Mouse (Mus musculus): ENCODE measurements around the gene Zscan29. TPM values are rescaled to one million over a fixed set of nuclear protein-coding genes. Genes with fewer than 3 reads are reported as not detected.

Gene Zscan29
- 1 to 10 TPM; 6.5 to 7.0 TPM for total RNA-seq (2021)
- long read RNA-seq, full-length matches to known transcripts = 3 of 6 reads
- long read RNA-seq, partial matches to known transcripts = 1 of 6 reads
- long read RNA-seq, other reads (novel, unspliced or antisense) = 2 of 6 reads

- DNase-seq (ENCODE audit: low spot score in 2 of 2) = peak; percentile 78 to 83
Observed at GRCm38 (mm10) chr2:121170980-121171742, at the start of gene Zscan29. Gene Zscan29, minus strand, starts transcription at chr2:121171125.

GRCm38 (mm10) chr2:121219994-121220393, 49.1 kb upstream of the Zscan29 start:
- no peak for DNase-seq (ENCODE audit: low spot score in 2 of 2)

GRCm38 (mm10) chr2:121219177-121219576, 48.3 kb upstream of the Zscan29 start:
- no peak for DNase-seq (ENCODE audit: low spot score in 2 of 2)

- no peak for DNase-seq (ENCODE audit: low spot score in 2 of 2)
Observed at GRCm38 (mm10) chr2:121214491-121214890, 43.6 kb upstream of the Zscan29 start.

DNA sequence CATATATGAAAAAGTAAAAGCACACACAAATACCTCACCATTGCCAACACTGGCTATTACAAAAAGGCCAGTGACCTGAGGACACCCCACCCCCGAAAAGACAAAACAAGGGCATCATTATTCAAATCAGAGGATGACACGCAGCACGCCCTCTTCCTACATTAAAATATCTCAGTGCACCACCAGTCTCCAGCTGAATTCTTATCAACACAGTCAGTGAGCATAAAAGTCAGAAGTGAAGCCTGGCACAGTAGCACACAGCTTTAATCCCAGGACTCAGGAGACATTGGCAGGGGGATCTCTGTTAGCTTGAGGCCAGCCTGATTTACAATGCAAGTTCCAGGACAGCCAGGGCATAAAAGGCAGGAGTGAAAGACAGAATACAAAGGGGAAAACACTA, 35.6 kb upstream of the Zscan29 start:
- DNase-seq (ENCODE audit: low spot score in 2 of 2) = no peak

DNA sequence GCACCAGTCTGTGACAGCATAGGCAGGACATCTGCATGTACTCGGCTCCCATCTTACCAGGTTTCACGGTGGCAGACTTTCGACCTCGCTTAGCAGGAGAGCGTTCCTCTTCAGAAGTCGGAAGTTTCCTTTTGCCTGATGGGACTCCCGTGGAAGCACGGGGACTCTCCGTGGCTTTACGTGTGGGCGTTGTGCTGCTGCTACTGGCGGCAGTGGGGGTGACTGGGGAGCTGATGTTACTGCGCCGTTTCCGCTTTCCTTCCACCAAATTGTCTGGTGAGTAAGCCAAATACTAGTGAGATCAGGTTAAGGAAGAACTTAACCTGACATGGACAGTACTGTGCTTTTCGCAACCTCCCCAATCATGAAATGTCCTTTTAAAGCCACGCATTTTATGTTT, 33.4 kb upstream of the Zscan29 start:
- no peak for DNase-seq (ENCODE audit: low spot score in 2 of 2)

DNA sequence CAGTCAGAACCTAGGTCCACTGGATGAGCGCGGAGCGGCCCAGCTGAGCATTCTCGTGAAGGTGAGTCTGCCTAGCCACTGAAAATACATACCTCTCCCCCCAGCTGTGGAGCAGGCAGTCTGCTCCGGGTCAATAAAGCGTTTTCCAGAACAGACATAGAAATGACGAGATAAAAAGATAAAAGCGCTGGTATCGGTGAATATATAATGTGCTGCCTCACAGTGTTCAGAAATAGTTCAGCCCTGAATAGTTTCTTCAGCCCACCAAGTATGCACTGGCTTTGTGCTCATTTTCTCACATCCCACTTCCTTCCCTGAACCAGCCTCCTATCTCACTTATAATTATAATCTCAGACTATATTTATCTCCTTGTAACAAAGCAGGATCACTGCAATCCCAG, 24.5 kb upstream of the Zscan29 start:
- no peak for DNase-seq (ENCODE audit: low spot score in 2 of 2)

DNA sequence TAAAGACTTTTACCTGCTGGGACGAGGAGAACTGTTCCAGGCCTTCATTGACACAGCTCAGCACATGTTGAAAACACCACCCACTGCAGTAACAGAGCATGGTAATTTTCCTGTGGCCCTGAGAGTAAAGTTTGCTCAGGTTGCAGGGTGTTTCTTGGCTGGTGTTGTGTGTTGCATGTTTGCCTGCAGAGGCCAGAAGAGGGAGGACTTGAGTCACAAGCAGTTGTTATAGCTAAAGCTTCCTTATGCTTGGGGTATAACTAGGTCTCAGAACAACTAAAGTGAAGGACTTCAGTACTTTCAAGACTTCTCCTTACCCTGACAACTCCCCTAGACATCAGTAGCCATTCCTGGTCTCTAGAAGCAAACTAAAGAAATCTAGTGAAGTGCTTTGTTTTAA, 17.6 kb upstream of the Zscan29 start:
- no peak for DNase-seq (ENCODE audit: low spot score in 2 of 2)

DNA sequence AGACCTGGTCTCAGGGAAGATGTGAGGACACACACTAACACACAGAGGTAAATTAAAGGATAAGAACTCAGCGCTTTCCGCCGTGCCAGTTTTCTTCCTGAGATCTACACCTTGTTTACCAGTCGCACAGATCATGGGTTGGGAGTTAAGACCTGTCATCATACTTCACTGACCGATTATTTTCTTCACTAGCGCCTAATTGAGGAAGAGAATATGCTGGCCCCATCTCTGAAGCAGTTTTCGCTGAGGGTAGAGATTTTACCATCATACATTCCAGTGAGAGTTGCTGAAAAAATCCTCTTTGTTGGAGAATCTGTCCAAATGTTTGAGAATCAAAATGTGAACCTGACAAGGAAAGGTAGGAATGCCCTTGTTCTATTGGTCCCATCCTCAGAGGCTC, 13.2 kb upstream of the Zscan29 start:
- DNase-seq (ENCODE audit: low spot score in 2 of 2) = no peak

GRCm38 (mm10) chr2:121183431-121183830, 12.5 kb upstream of the Zscan29 start:
- no peak for DNase-seq (ENCODE audit: low spot score in 2 of 2)

DNA sequence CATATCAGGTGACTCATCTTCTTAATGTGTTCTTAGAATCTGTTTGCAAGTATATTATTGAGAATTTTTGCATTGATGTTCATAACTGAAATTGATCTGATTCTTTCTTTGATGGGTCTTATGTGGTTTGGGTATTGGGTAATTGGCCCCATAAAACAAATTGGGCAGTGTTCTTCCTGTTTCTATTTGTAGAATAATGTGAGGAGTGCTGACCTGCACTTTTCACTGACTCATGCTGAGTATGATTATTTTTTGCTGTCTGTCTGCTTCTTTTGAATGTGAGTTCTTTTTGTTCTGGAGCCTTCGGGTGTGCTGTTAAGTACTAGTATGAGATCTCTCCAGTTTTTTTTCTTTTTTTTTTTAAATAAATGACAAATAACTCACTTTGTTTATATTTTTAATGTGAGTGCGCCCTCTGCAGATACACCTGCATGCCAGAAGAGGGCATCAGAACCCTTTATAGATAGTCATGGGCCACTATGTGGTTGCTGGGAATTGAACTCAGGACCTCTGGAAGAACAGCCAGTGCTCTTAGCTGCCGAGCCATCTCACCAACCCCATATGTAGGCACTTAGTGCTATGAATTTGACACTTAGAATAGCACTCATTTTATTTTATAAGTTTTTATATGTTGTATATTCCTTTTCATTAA, 8.0 kb upstream of the Zscan29 start:
- no peak for DNase-seq (ENCODE audit: low spot score in 2 of 2)

DNA sequence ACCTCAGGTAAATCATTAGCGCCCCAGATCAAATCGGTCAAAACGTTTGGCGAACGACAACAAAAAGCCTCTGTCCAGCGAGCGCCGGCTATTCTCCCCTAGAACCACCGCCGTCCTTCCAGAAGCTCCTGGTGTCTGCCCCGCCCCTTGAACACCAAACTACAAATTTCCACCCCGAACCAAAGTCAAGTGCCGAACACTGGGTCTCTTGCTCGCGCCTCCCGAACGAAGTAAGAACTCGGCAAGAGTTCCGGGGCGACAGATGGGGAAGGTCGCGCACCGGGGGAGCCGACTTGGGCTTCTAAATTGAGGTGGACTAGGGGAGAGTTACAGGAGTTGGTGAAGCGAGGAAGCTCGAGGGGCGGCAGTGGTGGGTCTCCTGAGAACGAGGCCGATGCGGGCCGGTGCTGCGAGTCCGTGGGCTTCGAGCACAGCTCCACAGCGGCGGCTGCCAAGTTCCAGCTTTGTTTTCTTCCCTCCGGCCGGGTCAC, 399 bp downstream of the Zscan29 start, which contains the start of gene Tubgcp4:
TSS of gene Tubgcp4 (plus strand) at position 174 of the 491 bp plus-strand sequence.
- DNase-seq (ENCODE audit: low spot score in 2 of 2) = peak in 1 of 2 experiments; percentile 20

DNA sequence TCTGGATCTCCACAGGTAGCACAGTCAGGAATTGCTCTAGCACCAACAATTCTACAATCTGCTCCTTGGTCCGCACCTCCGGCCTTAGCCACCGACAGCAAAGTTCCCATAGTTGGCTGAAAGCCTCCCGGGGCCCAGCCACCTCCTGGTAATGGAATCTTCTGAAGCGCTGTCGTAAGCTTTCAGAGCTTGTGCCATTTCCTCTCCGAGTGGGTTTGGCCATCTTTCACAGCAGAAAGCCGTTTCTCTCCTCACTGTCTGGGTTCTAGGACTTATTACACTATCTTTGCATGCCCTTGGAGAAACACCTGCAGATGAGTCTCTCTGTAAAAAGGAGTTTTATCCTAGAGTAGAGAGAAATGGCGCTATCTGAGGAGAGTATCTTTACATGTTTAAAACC, 1.0 kb downstream of the Zscan29 start:
- no peak for DNase-seq (ENCODE audit: low spot score in 2 of 2)

GRCm38 (mm10) chr2:121169173-121169572, 1.8 kb downstream of the Zscan29 start:
- no peak for DNase-seq (ENCODE audit: low spot score in 2 of 2)

DNA sequence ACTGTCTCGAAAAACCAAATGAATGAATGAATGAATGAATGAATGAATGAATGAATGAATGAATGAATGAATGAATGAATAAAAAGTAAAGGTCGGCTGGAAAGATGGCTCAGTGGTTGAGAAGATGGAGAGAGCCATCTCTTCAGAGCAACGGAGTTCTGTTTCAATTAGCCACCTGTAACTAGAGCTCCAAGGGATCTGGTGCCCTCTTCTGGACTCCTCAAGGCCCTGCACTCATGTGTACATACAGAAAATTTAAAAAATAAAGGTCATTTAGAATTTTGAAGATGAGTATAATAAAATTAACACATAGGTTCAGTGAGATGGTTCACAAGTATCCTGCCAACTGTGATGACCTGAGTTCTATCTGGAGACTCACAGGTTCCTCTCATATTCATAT, 17.8 kb downstream of the Zscan29 start:
- DNase-seq (ENCODE audit: low spot score in 2 of 2) = no peak

- DNase-seq (ENCODE audit: low spot score in 2 of 2) = no peak
Observed at GRCm38 (mm10) chr2:121149679-121150078, 21.2 kb downstream of the Zscan29 start.

DNA sequence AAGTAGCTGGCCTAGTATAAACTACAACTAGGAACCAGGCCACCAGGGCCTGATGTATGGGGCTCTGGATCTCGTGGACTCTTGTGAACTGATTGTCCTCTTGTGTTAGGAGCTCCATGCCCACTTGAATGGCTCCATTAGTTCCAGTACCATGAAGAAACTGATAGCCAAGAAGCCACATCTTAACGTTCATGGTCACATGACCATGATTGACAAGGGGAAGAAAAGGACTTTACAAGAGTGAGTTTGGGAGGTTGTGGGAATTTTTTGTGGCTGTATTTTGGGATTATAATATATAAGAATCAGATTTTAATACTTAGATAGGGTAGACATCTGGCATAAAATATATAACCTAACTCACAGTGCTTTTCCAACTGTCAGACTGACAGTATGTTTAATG, 28.5 kb downstream of the Zscan29 start:
- DNase-seq (ENCODE audit: low spot score in 2 of 2) = no peak

- no peak for DNase-seq (ENCODE audit: low spot score in 2 of 2)
Observed at GRCm38 (mm10) chr2:121141216-121142035, 29.5 kb downstream of the Zscan29 start.

DNA sequence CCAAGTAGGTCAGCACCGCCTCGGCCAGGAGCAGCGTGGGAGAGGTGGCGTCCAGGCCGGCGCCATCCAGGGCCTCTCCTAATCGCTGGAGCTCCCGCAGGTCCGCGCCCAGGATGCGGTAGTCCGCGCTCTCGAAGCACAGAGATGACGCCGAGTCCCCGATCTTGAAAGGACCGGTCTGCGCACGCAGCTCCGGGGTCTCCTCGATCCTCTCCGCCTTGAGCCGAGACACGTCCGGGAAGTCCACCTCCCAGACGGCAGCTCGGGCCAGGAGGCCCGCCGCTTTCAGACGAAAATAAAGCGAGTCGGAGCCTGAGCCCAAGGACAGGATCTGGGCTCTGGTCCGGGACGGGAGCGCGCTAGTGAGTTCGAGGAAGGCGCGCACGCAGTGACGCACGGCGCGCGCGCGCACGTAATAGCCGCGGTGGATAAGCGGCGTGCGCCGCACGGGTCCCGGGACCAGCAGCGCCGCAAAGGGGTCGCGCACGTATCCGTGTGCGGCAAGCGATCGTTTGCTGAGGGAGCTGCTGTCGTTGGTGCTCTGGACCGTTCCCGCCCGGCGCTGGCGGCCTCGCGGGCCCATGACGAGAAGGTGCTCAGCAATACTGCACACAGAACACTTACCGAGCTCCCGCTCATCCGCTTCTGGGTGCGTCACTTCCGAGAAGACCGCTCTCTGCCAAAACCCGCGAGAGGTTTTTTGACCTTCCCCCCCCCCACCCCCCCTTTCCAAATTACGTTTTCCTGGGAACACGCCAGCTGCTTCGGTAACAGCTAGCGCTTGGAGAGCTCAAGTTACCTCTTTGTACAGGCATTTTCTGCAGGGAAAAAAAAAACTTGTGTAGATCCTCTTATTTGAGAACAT, 30.7 kb downstream of the Zscan29 start, which contains the start of the genes Adal and Lcmt2:
TSS of gene Adal (plus strand) at position 411 of the 865 bp plus-strand sequence.
TSS of gene Lcmt2 (minus strand) at position 636 of the 865 bp plus-strand sequence.
- peak; percentile 91 to 96 for DNase-seq (ENCODE audit: low spot score in 2 of 2)
